Mouse (Mus musculus): Measurements from ENCODE around the gene Gale.

DNA sequence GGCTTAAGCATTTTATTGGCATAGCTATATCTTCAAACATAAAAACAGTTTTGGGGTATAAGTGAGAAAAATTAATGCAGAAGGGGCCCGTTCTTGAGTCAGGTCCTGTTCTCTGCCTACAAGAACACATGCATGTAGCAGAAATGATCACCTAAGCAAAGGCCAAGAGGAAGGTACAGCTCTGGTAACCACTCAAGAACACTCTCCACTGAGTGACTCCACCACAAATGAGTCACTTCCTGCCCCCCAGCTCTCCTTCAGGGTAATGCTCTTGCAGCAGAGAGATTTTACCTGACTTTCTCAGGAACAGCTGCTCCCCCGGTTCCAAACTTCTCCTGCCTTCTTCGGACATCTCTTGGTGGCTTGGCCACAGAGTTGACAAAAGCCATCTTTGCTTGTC is 43.3 kb downstream of the Gale start:
- no peak for TF ChIP-seq CTCF (conservative IDR thresholded peaks at IDR 0.05; ENCODE audit: insufficient read depth, insufficient read length, low read depth, low read length)
- TF ChIP-seq POLR2A (IDR thresholded peaks at IDR 0.05; ENCODE audit: low read depth, low read length), result no peak

Data from kidney, adult 2 months (tissue).